Mouse (Mus musculus): ENCODE data around the gene Tmem108.
"Not testable (repeated sequence)": the region's sequence is repeated elsewhere in the genome, so short reads cannot be mapped to it uniquely, and the experiment has no call there.

The Tmem108 gene

GRCm38 (mm10) chr9:103687130-103687529 lies 74.5 kb downstream of the Tmem108 start:
- in situ Hi-C loops (cut with MboI; ENCODE audit: low sequenced_read_pairs) = no loop called here

- in situ Hi-C loops (cut with MboI; ENCODE audit: low sequenced_read_pairs) = no loop called here
These were observed 79.8 kb downstream of the Tmem108 start for GRCm38 (mm10) chr9:103681741-103682330.

GRCm38 (mm10) chr9:103679234-103679633 lies 82.4 kb downstream of the Tmem108 start:
- in situ Hi-C loops (cut with MboI; ENCODE audit: low sequenced_read_pairs) = no loop called here

- in situ Hi-C loops (cut with MboI; ENCODE audit: low sequenced_read_pairs) = no loop called here
These were observed 83.0 kb downstream of the Tmem108 start for GRCm38 (mm10) chr9:103678531-103679060.

- in situ Hi-C loops (cut with MboI; ENCODE audit: low sequenced_read_pairs) = no loop called here
These were observed 83.8 kb downstream of the Tmem108 start for GRCm38 (mm10) chr9:103677811-103678210.

GRCm38 (mm10) chr9:103675721-103676480 lies 85.7 kb downstream of the Tmem108 start:
- in situ Hi-C loops (cut with MboI; ENCODE audit: low sequenced_read_pairs) = no loop called here

GRCm38 (mm10) chr9:103672881-103673280 lies 88.8 kb downstream of the Tmem108 start:
- in situ Hi-C loops (cut with MboI; ENCODE audit: low sequenced_read_pairs) = no loop called here

- in situ Hi-C loops (cut with MboI; ENCODE audit: low sequenced_read_pairs) = not testable (repeated sequence)
These were observed 91.0 kb downstream of the Tmem108 start for GRCm38 (mm10) chr9:103670592-103671113.

- in situ Hi-C loops (cut with MboI; ENCODE audit: low sequenced_read_pairs) = no loop called here
These were observed 92.8 kb downstream of the Tmem108 start for GRCm38 (mm10) chr9:103668830-103669229.

GRCm38 (mm10) chr9:103665817-103666216 lies 95.8 kb downstream of the Tmem108 start:
- in situ Hi-C loops (cut with MboI; ENCODE audit: low sequenced_read_pairs) = no loop called here

GRCm38 (mm10) chr9:103664151-103664550 lies 97.5 kb downstream of the Tmem108 start:
- in situ Hi-C loops (cut with MboI; ENCODE audit: low sequenced_read_pairs) = no loop called here

GRCm38 (mm10) chr9:103661873-103662272 lies 99.8 kb downstream of the Tmem108 start:
- in situ Hi-C loops (cut with MboI; ENCODE audit: low sequenced_read_pairs) = no loop called here

GRCm38 (mm10) chr9:103657981-103658380 lies 103.7 kb downstream of the Tmem108 start:
- in situ Hi-C loops (cut with MboI; ENCODE audit: low sequenced_read_pairs) = no loop called here

- in situ Hi-C loops (cut with MboI; ENCODE audit: low sequenced_read_pairs) = no loop called here
These were observed 104.3 kb downstream of the Tmem108 start for GRCm38 (mm10) chr9:103657183-103657975.

GRCm38 (mm10) chr9:103653995-103654587 lies 107.5 kb downstream of the Tmem108 start:
- in situ Hi-C loops (cut with MboI; ENCODE audit: low sequenced_read_pairs) = no loop called here

GRCm38 (mm10) chr9:103652127-103652882 lies 109.3 kb downstream of the Tmem108 start:
- in situ Hi-C loops (cut with MboI; ENCODE audit: low sequenced_read_pairs) = no loop called here

GRCm38 (mm10) chr9:103646605-103647004 lies 115.0 kb downstream of the Tmem108 start:
- in situ Hi-C loops (cut with MboI; ENCODE audit: low sequenced_read_pairs) = no loop called here

- in situ Hi-C loops (cut with MboI; ENCODE audit: low sequenced_read_pairs) = no loop called here
These were observed 115.9 kb downstream of the Tmem108 start for GRCm38 (mm10) chr9:103645724-103646123.

GRCm38 (mm10) chr9:103642300-103642699 lies 119.3 kb downstream of the Tmem108 start:
- in situ Hi-C loops (cut with MboI; ENCODE audit: low sequenced_read_pairs) = no loop called here

- in situ Hi-C loops (cut with MboI; ENCODE audit: low sequenced_read_pairs) = no loop called here
These were observed 120.3 kb downstream of the Tmem108 start for GRCm38 (mm10) chr9:103641340-103641739.

Data from CH12F3 (cell line).